Mouse (Mus musculus): ENCODE measurements around the gene Polg2. TPM values are rescaled to one million over a fixed set of nuclear protein-coding genes. Genes with fewer than 3 reads are reported as not detected.
"Not testable (repeated sequence)": the region's sequence is repeated elsewhere in the genome, so short reads cannot be mapped to it uniquely, and the experiment has no call there.

Gene Polg2
- polyA plus RNA-seq, 1 experiment from 2014 or later: 9.0 TPM

DNA sequence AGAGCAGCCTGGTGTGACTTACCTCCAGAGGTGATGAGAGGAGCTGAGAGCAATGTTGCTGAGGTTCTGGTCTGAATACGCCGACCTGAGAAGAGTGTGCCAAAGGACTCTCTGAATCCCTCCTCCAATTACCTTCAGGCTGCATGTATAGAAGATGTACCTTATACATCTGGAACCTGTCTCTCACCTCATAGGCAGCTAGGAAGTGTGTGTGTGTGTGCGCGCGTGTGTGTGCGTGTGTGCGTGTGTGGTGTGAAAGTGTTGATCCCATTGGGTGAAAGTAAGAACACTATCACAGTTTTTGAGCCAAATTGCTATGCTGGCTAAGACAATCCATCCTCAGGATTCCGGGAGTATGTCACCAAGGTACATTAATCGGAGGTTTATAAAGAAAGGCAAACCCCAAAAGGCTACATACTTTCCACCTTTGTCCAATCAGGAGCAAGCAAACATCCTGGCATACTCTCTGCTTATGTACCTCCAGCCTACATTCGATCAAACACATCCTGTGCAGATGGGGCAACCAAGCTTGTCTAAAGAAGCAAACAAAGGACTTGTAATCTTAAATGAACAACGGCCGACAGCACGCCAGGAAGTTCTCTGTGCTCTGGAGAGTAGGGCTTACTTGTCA lies 29.1 kb downstream of the Polg2 start, which contains the start of gene Pecam1:
Gene Pecam1 (minus strand): TSS at position 508 of the 631 bp plus-strand sequence.
- Histone ChIP-seq H3K4me2 (replicated peaks; ENCODE audit: low read depth, low read length) (no peak within 1 kb of the TSS), H3K27ac (ENCODE audit: low read length) (no peak within 1 kb of the TSS)

DNA sequence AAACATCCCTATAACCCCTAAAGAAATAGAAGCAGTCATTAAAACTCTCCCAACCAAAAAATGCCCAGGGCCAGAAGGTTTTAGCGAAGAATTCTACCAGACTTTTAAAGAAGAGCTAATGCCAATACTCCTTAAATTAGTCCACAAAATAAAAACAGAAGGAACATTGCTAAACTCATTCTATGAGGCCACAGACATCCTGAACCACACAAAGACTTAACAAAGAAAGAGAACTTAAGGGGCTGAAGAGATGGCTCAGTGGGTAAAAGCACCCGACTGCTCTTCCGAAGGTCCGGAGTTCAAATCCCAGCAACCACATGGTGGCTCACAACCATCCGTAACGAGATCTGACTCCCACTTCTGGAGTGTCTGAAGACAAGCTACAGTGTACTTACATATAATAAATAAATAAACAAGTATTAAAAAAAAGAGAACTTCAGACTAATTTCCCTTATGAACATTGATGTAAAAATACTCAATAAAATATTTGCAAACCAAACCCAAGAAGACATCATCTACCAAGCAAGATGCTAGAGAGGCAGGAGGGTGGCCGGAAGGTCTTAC lies 29.7 kb downstream of the Polg2 start:
- ATAC-seq; DNase-seq (ENCODE audit: low spot score): not testable (repeated sequence)

More for the DNA sequence above, 29.1 kb downstream of the Polg2 start, which contains the start of gene Pecam1:
- TF ChIP-seq EP300 (IDR thresholded peaks at IDR 0.05) (no peak), CTCF (IDR thresholded peaks at IDR 0.05) (no peak)
- Histone ChIP-seq H3K9ac (replicated peaks; ENCODE audit: low read depth) (no peak within 1 kb of the TSS), H3K4me1 (ENCODE audit: insufficient read depth, low read depth, low read length) (no peaks in the 10 kb centered on the region), H3K9me3 (ENCODE audit: low read length) (no peaks in the 10 kb centered on the region), H3K36me3 (ENCODE audit: insufficient read depth, low read length) (no peaks in the 10 kb centered on the region), H3K4me3 (ENCODE audit: low read depth, low read length) (no peak within 1 kb of the TSS), H3K27me3 (replicated peaks; ENCODE audit: insufficient read depth, low read length) (no peaks in the 10 kb centered on the region)
- DNase-seq (ENCODE audit: low spot score) (peak; percentile 42), ATAC-seq (no peak)
- WGBS: 58% methylated on average over 13 of the region's 13 CpGs

DNA sequence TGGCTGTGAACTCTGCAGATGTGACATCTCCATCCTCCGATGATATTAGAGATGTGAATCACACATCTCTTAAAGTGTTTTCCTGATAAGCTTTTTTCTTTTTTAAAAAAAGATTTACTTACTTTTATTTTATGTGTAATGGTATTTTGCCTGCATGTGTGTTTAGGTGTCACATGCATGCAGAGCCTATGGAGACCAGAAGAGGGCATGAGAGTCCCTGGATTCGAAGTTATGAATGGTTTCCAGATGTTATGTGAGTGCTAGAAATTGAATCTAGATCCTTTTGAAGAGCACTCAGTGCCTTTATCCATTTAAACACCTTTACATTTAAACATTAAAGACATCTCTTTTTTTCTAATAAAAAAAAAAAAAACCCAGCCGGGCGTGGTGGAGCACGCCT lies 34.4 kb downstream of the Polg2 start:
- no peak for ATAC-seq
- TF ChIP-seq EP300 (IDR thresholded peaks at IDR 0.05) (no peak), CTCF (IDR thresholded peaks at IDR 0.05) (peak; percentile 53)

More for the DNA sequence above, 29.7 kb downstream of the Polg2 start:
- not testable (repeated sequence) for H3K4me3 ChIP-seq (ENCODE audit: low read depth, low read length); H3K27me3 ChIP-seq (replicated peaks; ENCODE audit: insufficient read depth, low read length); H3K9ac ChIP-seq (replicated peaks; ENCODE audit: low read depth); H3K27ac ChIP-seq (ENCODE audit: low read length); H3K9me3 ChIP-seq (ENCODE audit: low read length); H3K4me1 ChIP-seq (ENCODE audit: insufficient read depth, low read depth, low read length); H3K36me3 ChIP-seq (ENCODE audit: insufficient read depth, low read length); H3K4me2 ChIP-seq (replicated peaks; ENCODE audit: low read depth, low read length)
- 90% methylated on average over 7 of the region's 7 CpGs for WGBS

DNA sequence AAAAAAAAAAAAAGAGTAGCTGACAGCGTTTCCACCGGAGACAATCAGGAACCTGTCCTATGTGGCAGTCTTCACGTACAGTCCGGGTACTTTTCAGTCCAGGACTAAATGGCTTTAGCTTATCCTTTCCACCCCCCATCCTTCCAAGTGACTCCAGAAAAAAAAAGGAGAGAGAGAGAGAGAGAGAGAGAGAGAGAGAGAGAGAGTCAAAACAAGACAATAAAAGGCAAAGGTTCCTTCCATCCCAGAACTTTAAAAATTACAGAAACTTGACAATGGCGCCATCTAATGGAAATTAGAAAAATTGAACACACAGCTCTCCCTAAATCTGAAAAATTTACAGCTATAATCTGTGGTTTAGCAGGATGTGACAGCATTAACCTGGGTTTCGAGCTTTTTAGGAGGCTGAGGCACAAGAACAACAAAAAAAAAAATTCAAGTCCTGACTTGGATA lies 36.9 kb downstream of the Polg2 start:
- DNase-seq (ENCODE audit: low spot score) (peak; percentile 81), ATAC-seq (peak; percentile 38)
- Histone ChIP-seq H3K36me3 (ENCODE audit: insufficient read depth, low read length) (no peaks in the 10 kb centered on the region), H3K27ac (ENCODE audit: low read length) (no peak overlapping the region), H3K4me2 (replicated peaks; ENCODE audit: low read depth, low read length) (no peak overlapping the region), H3K4me1 (ENCODE audit: insufficient read depth, low read depth, low read length) (no peaks in the 10 kb centered on the region), H3K9ac (replicated peaks; ENCODE audit: low read depth) (no peak overlapping the region), H3K4me3 (ENCODE audit: low read depth, low read length) (no peak overlapping the region), H3K9me3 (ENCODE audit: low read length) (no peaks in the 10 kb centered on the region), H3K27me3 (replicated peaks; ENCODE audit: insufficient read depth, low read length) (no peaks in the 10 kb centered on the region)
- 22% methylated on average over 6 of the region's 6 CpGs for WGBS
- TF ChIP-seq EP300 (IDR thresholded peaks at IDR 0.05) (0 out of 2 replicates have a peak, but pooled peaks have one; percentile 9), CTCF (IDR thresholded peaks at IDR 0.05) (peak; percentile 71)

More for the DNA sequence above, 34.4 kb downstream of the Polg2 start:
- H3K4me1 ChIP-seq (ENCODE audit: insufficient read depth, low read depth, low read length): no peaks in the 10 kb centered on the region
- H3K36me3 ChIP-seq (ENCODE audit: insufficient read depth, low read length): no peaks in the 10 kb centered on the region
- WGBS: 87% methylated on average over 5 of the region's 5 CpGs
- H3K9me3 ChIP-seq (ENCODE audit: low read length): no peaks in the 10 kb centered on the region
- no peak overlapping the region for H3K27ac ChIP-seq (ENCODE audit: low read length)
- H3K4me3 ChIP-seq (ENCODE audit: low read depth, low read length): no peak overlapping the region
- H3K4me2 ChIP-seq (replicated peaks; ENCODE audit: low read depth, low read length): no peak overlapping the region
- H3K27me3 ChIP-seq (replicated peaks; ENCODE audit: insufficient read depth, low read length): no peaks in the 10 kb centered on the region
- no peak for DNase-seq (ENCODE audit: low spot score)
- H3K9ac ChIP-seq (replicated peaks; ENCODE audit: low read depth): no peak overlapping the region

DNA sequence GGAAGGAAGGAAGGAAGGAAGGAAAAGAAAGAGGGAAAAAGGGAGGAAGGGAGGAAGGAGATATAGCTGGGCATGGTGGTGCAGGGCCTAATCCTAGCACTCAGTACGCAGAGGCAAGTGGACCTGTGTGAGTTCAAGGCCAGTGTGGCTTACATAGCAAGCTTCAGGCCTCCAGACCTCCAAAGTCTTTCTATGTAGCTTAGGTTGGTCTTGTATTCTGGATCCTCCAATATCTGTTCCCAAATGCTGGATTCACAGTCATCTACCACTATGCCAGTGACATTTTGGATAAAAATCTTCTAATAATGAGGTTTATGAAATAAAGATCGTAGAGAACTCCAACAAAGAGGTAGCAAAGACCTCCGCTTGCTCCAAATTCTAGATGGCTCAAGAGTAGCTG lies 37.5 kb downstream of the Polg2 start:
- DNase-seq (ENCODE audit: low spot score) (no peak), ATAC-seq (no peak)
- Histone ChIP-seq H3K27me3 (replicated peaks; ENCODE audit: insufficient read depth, low read length) (no peaks in the 10 kb centered on the region), H3K4me3 (ENCODE audit: low read depth, low read length) (no peak overlapping the region), H3K9ac (replicated peaks; ENCODE audit: low read depth) (no peak overlapping the region), H3K27ac (ENCODE audit: low read length) (no peak overlapping the region), H3K36me3 (ENCODE audit: insufficient read depth, low read length) (no peaks in the 10 kb centered on the region), H3K9me3 (ENCODE audit: low read length) (no peaks in the 10 kb centered on the region), H3K4me1 (ENCODE audit: insufficient read depth, low read depth, low read length) (peaks cover 4% of the 10 kb centered on the region; the same call in 1 of the 2 replicates), H3K4me2 (replicated peaks; ENCODE audit: low read depth, low read length) (no peak overlapping the region)
- no peak for TF ChIP-seq EP300 (IDR thresholded peaks at IDR 0.05)
- no peak for TF ChIP-seq CTCF (IDR thresholded peaks at IDR 0.05)
- 88% methylated on average over 3 of the region's 3 CpGs for WGBS

DNA sequence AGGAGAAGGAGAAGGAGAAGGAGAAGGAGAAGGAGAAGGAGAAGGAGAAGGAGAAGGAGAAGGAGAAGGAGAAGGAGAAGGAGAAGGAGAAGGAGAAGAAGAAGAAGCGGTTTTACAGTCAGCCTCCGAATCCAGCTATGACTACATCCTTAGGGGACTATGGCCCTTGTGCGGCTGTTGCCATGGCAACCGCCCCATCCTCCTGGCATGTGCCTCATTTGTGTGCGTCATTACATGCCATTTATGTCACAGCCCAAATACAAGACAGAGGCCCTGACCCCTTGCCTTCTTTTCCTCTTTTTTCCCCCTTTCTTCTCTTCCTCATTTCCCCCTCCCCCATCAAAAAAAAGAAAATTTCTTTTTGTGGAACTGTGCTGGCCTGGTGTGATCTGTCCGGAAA lies 38.1 kb downstream of the Polg2 start:
- H3K9me3 ChIP-seq (ENCODE audit: low read length): no peaks in the 10 kb centered on the region
- H3K27ac ChIP-seq (ENCODE audit: low read length): no peak overlapping the region
- 58% methylated on average over 6 of the region's 6 CpGs for WGBS
- peak; percentile 56; the same call in 1 of the 2 replicates for ATAC-seq
- DNase-seq (ENCODE audit: low spot score): peak; percentile 36
- H3K4me1 ChIP-seq (ENCODE audit: insufficient read depth, low read depth, low read length): peaks cover 5% of the 10 kb centered on the region; the same call in 1 of the 2 replicates
- H3K9ac ChIP-seq (replicated peaks; ENCODE audit: low read depth): no peak overlapping the region
- no peak overlapping the region for H3K4me2 ChIP-seq (replicated peaks; ENCODE audit: low read depth, low read length)
- H3K27me3 ChIP-seq (replicated peaks; ENCODE audit: insufficient read depth, low read length): no peaks in the 10 kb centered on the region
- H3K4me3 ChIP-seq (ENCODE audit: low read depth, low read length): no peak overlapping the region
- H3K36me3 ChIP-seq (ENCODE audit: insufficient read depth, low read length): no peaks in the 10 kb centered on the region
- TF ChIP-seq CTCF (IDR thresholded peaks at IDR 0.05) (no peak), EP300 (IDR thresholded peaks at IDR 0.05) (no peak)
